Mouse (Mus musculus): ENCODE measurements around the gene Cdsn.

GRCm38 (mm10) chr17:35544001-35544400 lies 7.9 kb upstream of the Cdsn start:
- no peak for TF ChIP-seq CTCF (IDR thresholded peaks at IDR 0.05)
- TF ChIP-seq POLR2A (IDR thresholded peaks at IDR 0.05; ENCODE audit: insufficient read depth, low read depth, low read length): no peak
- no peak for TF ChIP-seq EP300 (IDR thresholded peaks at IDR 0.05; ENCODE audit: insufficient read depth, low read depth, low read length)

Data from heart, adult 2 months (tissue).